Mouse (Mus musculus) T-cell, adult 66 days (primary cell): ENCODE measurements around the gene Rtl4. TPM values are rescaled to one million over a fixed set of nuclear protein-coding genes. Genes with fewer than 3 reads are reported as not detected.

Experiments
- total RNA-seq, 2 experiments: library from RNA; stranded (reverse); gene quantifications; 3 replicates in 1 of 2; 4 replicates in 1 of 2; pipeline ENCODE4 v1.2.4; 2023

Rtl4 gene
- not detected for total RNA-seq

DNA sequence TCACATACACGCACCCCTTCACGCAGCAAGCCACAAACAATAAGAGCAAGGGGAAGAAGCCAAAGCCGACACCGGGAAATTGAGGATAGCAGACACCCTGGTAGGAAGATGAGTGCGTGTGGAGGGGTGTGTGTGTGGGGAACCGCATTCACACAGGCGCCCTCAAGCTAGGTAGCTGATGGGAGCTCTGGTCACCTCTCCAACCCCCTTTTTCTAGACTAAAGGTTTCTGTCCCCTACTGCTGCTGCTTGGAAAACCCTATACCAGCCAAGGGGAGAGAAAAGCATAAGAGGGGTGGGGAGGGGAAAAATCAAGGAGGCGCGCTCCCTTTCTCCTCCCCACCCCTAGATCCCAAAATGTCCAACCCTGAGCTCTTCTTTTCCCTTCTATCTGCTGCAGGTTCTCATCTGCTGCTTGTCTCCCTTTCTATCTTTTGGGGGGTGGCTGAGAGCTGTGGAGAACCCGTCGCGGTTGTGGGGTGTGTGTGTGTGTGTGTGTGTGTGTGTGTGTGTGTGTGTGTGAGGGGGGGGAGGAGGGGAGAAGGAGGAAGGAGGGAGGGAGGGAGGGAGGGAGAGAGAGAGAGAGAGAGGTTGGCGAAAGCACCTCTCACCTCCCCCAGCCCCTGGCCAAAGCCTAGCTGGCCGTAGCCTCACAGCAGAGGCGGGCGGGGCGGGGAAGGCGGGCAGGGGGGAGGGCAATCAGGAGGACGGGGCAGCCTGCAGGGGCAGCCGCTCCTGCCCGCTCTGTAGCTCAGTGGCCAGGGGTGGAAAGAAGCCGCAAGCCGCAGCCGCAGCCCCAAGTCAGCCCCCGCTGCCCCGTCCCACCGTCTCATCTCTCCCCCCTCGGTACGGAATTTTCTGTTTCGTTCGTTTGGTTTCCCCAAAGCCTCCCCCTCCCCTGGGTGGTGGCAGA, at the start of gene Rtl4:
TSS of gene Rtl4 (plus strand) at position 701 of the 912 bp plus-strand sequence.

DNA sequence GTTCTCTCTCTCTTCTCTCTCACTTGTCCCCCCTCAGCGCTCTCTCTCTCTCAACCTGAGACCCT, 733 bp upstream of the Rtl4 start, which contains the start of gene Trpc5:
TSS of gene Trpc5 (minus strand) at position 39 of the 65 bp plus-strand sequence.

Other genes with a start within 250 kb of the Rtl4 start
- gene Trpc5os, start 232.3 kb upstream of the Rtl4 start, total RNA-seq: not detected
- not detected for gene Trpc5, start 727 bp upstream of the Rtl4 start, total RNA-seq